Mouse (Mus musculus): ENCODE measurements around the gene D5Ertd579e. TPM values are rescaled to one million over a fixed set of nuclear protein-coding genes. Genes with fewer than 3 reads are reported as not detected.

D5Ertd579e gene
- total and polyA plus RNA-seq, 3 experiments, result 13.7 to 29.4 (median 22.9) TPM

- dilution Hi-C loops (cut with MboI; ENCODE audit: extremely low pct_ligation_motif_present, extremely low pct_unique_long_range_greater_than_20kb, low sequenced_read_pairs) (no loop called here), in situ Hi-C loops (cut with MboI; ENCODE audit: low pct_ligation_motif_present, low pct_unique_long_range_greater_than_20kb, low sequenced_read_pairs) (no loop called here)
- Histone ChIP-seq H3K4me2 (ENCODE audit: insufficient read depth, low read depth, poor library complexity, severe bottlenecking) (peak overlapping the region; percentile 99), H3K4me3 (replicated peaks in 1 of 3; ENCODE audit: low read depth in 2 of 3, low read length in 2 of 3, poor library complexity in 1 of 3) (peak overlapping the region; percentile 32 to 55 (median 43)), H3K9me3 (replicated peaks; ENCODE audit: low read length) (no peaks in the 10 kb centered on the region), H3K27ac (ENCODE audit: insufficient read depth, low read depth) (peak overlapping the region; percentile 89), H3K4me1 (ENCODE audit: control insufficient read depth in 1 of 2, insufficient read depth in 2 of 2) (peaks cover 17 to 70% of the 10 kb centered on the region in 2 experiments), H3K9ac (ENCODE audit: insufficient read depth, low read depth) (peak overlapping the region; percentile 71), H3K27me3 (replicated peaks) (no peaks in the 10 kb centered on the region), H3K79me2 (replicated peaks; ENCODE audit: control insufficient read depth, extremely low read depth, insufficient read depth, poor library complexity, severe bottlenecking) (0 out of 2 replicates have a peak, but pooled peaks cover 4% of the 10 kb centered on the region), H3K36me3 (replicated peaks in 1 of 2; ENCODE audit: control insufficient read depth in 1 of 2, insufficient read depth in 1 of 2, low read length in 1 of 2) (peaks cover 22 to 42% of the 10 kb centered on the region in 2 experiments)
- DNase-seq (ENCODE audit: extremely low read depth), result peak; percentile 70
- TF ChIP-seq ETS1 (conservative IDR thresholded peaks at IDR 0.05; ENCODE audit: low read depth, low read length) (peak; percentile 50; the same call in 1 of the 2 replicates), MEF2A (IDR thresholded peaks at IDR 0.05; ENCODE audit: borderline replicate concordance, low read depth, low read length) (peak; percentile 98), CTCF (conservative IDR thresholded peaks at IDR 0.05 in 1 of 2, IDR thresholded peaks at IDR 0.05 in 1 of 2; ENCODE audit: low read depth in 2 of 2, low read length in 2 of 2) (no peak), EP300 (IDR thresholded peaks at IDR 0.05; ENCODE audit: low read length) (peak; percentile 82), IRF4 (IDR thresholded peaks at IDR 0.05; ENCODE audit: low read depth, low read length) (peak; percentile 86), NRF1 (IDR thresholded peaks at IDR 0.05; ENCODE audit: low read depth, low read length) (no peak), TCF12 (IDR thresholded peaks at IDR 0.05; ENCODE audit: low read depth, low read length) (peak; percentile 49), ZNF384 (IDR thresholded peaks at IDR 0.05; ENCODE audit: low read depth, low read length) (peak; percentile 84), JUN (IDR thresholded peaks at IDR 0.05; ENCODE audit: insufficient read depth, low read depth, low read length) (peak; percentile 89), RCOR1 (conservative IDR thresholded peaks at IDR 0.05; ENCODE audit: low read depth, low read length) (no peak), SIN3A (IDR thresholded peaks at IDR 0.05; ENCODE audit: low read length) (peak; percentile 59), JUND (conservative IDR thresholded peaks at IDR 0.05; ENCODE audit: low read depth, low read length) (peak; percentile 91), MAFK (IDR thresholded peaks at IDR 0.05; ENCODE audit: insufficient replicate concordance, low read length) (peak; percentile 87; the same call in 1 of the 2 replicates), MXI1 (IDR thresholded peaks at IDR 0.05; ENCODE audit: low read depth, low read length) (peak; percentile 13; the same call in 1 of the 2 replicates)
Measured at GRCm38 (mm10) chr5:36620409-36621057, 75.3 kb downstream of the D5Ertd579e start.

DNA sequence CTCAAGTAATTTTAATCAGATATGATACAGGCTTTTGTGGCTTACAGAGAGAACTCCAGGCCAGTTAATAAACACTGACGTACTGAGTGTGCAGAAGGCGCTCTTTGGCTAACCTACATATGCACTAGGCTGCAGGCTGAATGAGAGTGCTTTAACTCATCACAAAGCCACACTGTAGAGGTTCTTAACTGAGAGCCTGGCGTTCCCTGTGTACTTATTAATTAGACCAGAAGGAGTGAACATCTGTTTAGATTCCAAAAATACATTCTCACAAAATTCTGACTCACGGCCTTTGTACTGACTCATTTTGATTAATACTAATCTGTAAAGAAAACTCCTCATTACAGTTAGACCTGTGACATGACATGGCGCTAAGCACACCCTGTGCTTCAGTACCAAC, 76.9 kb downstream of the D5Ertd579e start:
- Histone ChIP-seq H3K9me3 (replicated peaks; ENCODE audit: low read length) (no peaks in the 10 kb centered on the region), H3K4me3 (replicated peaks in 1 of 3; ENCODE audit: low read depth in 2 of 3, low read length in 2 of 3, poor library complexity in 1 of 3) (no peak overlapping the region), H3K4me1 (ENCODE audit: control insufficient read depth in 1 of 2, insufficient read depth in 2 of 2) (peaks cover 15 to 57% of the 10 kb centered on the region in 2 experiments), H3K27ac (ENCODE audit: insufficient read depth, low read depth) (no peak overlapping the region), H3K27me3 (replicated peaks) (no peaks in the 10 kb centered on the region), H3K36me3 (replicated peaks in 1 of 2; ENCODE audit: control insufficient read depth in 1 of 2, insufficient read depth in 1 of 2, low read length in 1 of 2) (peaks cover 37 to 51% of the 10 kb centered on the region in 2 experiments), H3K79me2 (replicated peaks; ENCODE audit: control insufficient read depth, extremely low read depth, insufficient read depth, poor library complexity, severe bottlenecking) (0 out of 2 replicates have a peak, but pooled peaks cover 4% of the 10 kb centered on the region), H3K9ac (ENCODE audit: insufficient read depth, low read depth) (no peak overlapping the region), H3K4me2 (ENCODE audit: insufficient read depth, low read depth, poor library complexity, severe bottlenecking) (no peak overlapping the region)
- no peak for DNase-seq (ENCODE audit: extremely low read depth)
- TF ChIP-seq NRF1 (IDR thresholded peaks at IDR 0.05; ENCODE audit: low read depth, low read length) (no peak), RAD21 (IDR thresholded peaks at IDR 0.05; ENCODE audit: low read depth, low read length) (no peak), EP300 (IDR thresholded peaks at IDR 0.05; ENCODE audit: low read length) (no peak), CTCF (conservative IDR thresholded peaks at IDR 0.05 in 1 of 2, IDR thresholded peaks at IDR 0.05 in 1 of 2; ENCODE audit: low read depth in 2 of 2, low read length in 2 of 2) (no peak), TCF12 (IDR thresholded peaks at IDR 0.05; ENCODE audit: low read depth, low read length) (no peak)
- in situ Hi-C loops (cut with MboI; ENCODE audit: low pct_ligation_motif_present, low pct_unique_long_range_greater_than_20kb, low sequenced_read_pairs) (no loop called here), dilution Hi-C loops (cut with MboI; ENCODE audit: extremely low pct_ligation_motif_present, extremely low pct_unique_long_range_greater_than_20kb, low sequenced_read_pairs) (no loop called here)

Measured in CH12.LX (cell line).